Mouse (Mus musculus): ENCODE data around the gene B4galnt4. TPM values are rescaled to one million over a fixed set of nuclear protein-coding genes. Genes with fewer than 3 reads are reported as not detected.
"Not testable (repeated sequence)": the region's sequence is repeated elsewhere in the genome, so short reads cannot be mapped to it uniquely, and the experiment has no call there.

The B4galnt4 gene
- 99.1 and 103 TPM in 2 replicates for polyA plus RNA-seq (2012; rRNA removed)

- DNase-seq (ENCODE audit: extremely low spot score in 1 of 2, low spot score in 1 of 2) = peak; percentile 90 to 96
These were observed at the start of gene B4galnt4 for GRCm38 (mm10) chr7:141060426-141061242. TSS of gene B4galnt4 (plus strand) at chr7:141061104.

GRCm38 (mm10) chr7:141011238-141011770, 49.6 kb upstream of the B4galnt4 start:
- no peak for DNase-seq (ENCODE audit: extremely low spot score in 1 of 2, low spot score in 1 of 2)

GRCm38 (mm10) chr7:141016707-141017697, 43.9 kb upstream of the B4galnt4 start:
- no peak for DNase-seq (ENCODE audit: extremely low spot score in 1 of 2, low spot score in 1 of 2)

- DNase-seq (ENCODE audit: extremely low spot score in 1 of 2, low spot score in 1 of 2) = not testable (repeated sequence)
These were observed 43.1 kb upstream of the B4galnt4 start, which contains the start of gene Ifitm6 for GRCm38 (mm10) chr7:141017824-141018223. TSS of gene Ifitm6 (minus strand) at chr7:141017924.

DNA sequence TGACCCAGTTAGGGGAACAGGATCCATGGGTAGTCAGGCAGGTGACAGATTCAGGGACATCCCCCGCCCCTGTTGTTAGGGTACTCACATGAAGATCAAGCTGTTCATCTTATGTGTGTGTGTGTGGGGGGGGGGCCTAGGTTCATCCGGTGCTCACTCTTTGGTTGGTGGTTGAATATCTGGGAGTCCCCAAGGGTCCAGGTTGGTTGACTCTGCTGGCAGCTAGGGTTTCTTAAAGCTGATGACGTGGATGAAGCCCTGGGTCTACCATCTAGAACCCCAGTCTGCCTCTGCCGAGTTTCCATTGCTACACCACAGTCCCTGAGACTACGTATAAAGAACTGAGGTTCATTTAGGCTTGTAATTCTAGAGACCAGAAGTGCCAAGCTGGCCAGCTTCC, 41.9 kb upstream of the B4galnt4 start:
- DNase-seq (ENCODE audit: extremely low spot score in 1 of 2, low spot score in 1 of 2) = no peak

DNA sequence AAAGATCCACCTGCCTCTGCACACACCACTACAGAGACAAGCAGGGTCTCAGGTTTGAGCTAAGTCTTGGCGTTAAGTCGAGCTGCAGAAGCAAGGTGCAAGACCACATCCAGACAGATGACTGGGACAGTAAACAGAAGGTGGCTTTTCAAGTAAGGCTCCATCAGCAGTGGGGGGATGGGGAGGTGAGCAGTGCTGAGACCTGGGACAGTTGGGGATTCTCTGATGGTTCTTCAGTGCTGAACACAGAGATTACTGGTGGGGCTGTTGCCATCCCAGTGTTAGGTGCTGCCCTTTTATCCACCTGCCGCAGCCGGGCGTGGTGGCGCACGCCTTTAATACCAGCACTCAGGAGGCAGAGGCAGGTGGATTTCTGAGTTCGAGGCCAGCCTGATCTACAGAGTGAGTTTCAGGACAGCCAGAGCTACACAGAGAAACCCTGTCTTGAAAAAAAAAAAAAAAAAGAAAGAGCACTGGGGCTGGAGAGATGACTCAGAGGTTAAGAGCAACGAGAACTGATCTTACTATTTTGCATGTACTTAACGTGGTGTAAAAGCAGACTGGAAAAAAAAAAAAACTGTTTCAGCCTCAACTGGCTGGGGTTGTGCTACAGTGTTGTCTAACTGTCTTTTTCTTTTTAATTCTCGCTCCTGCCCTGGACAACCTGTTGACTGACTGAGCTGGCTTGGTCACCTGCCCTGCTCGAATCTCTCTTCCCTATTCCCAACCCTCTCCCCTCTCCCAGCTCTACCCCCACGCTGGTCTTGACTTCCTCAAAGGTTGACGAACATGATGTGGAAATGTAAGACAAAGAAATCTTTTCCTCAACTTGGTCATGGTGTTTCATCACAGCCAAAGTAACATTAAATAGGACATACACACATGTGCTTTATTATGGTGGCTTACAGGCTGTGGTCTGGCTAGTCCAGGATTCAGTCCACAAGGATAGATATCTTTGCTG, 39.1 kb upstream of the B4galnt4 start:
- no peak for DNase-seq (ENCODE audit: extremely low spot score in 1 of 2, low spot score in 1 of 2)

DNA sequence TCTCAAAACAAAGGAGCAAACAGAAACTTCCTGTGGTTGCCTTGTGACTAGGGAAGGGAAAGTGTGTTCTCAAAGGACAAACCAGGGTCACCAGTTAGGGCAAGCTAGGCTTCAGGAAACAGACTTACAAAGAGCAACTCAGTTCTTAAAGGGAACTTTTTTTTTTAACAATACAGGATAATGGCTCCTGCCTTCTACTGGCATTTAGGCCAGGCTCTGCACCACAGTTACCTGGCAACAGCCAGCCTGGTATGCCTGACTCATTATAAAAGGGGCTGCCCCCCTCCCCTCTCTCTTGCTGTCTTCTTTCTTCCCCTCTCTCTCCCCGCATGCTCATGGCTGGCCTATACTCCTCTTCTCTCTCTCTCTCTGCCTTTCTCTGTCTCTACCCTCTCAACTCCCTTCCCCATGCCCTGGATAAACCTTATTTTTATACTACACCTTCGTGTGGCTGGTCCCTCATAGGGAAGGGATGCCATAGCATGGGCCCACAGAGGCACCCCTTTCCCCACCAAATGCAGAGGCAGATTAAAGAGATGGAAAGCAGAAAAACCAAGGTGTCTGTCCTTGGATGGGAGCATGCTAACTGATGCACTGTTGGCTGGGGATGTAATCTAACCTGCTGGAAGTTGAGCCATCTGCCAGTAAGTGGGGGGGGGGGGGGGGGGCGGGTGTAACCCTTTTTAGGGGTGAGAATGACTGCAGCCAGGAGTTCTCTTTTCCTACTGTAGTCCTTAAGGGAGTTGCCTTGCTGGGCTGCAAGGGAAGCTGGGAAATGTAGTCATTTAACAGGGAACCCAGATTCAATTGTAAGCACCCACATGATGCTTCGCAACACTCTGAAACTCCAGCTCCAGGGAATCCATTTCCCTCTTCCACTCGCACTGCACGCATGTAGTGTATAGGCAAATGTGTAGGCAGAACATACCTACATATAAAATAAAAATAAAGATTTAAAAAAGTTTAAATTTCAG, 35.8 kb upstream of the B4galnt4 start:
- DNase-seq (ENCODE audit: extremely low spot score in 1 of 2, low spot score in 1 of 2) = no peak

DNA sequence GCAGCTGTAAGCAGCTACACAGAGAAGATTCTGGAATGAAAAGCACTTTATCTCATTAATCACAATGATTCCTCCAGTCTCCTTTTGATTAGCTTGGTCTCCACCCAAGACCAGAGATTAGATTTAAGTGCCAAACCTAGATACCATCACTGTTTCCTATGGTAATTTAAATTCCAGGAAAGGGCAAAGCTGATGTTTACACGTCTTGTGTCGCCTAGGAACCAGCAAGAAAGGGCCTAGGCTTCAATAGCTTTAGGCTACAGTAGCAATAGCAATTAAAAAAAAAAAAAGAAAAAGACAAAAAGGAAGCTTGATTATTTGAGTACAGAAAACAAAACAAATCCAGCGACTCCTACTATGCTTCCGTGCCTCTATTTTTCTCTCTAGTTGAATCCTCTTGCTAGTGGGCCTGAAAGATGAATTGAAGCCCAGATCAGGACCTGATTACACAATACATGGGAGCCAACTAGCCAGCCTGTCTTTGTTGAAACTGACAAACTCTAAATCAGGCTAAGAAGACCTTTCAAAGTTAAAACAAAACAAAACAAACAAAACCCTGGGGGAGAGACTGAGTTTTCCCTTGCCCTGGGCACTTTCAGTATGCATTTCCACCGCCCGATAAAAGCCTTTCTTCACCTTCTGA, 34.7 kb upstream of the B4galnt4 start:
- no peak for DNase-seq (ENCODE audit: extremely low spot score in 1 of 2, low spot score in 1 of 2)

DNA sequence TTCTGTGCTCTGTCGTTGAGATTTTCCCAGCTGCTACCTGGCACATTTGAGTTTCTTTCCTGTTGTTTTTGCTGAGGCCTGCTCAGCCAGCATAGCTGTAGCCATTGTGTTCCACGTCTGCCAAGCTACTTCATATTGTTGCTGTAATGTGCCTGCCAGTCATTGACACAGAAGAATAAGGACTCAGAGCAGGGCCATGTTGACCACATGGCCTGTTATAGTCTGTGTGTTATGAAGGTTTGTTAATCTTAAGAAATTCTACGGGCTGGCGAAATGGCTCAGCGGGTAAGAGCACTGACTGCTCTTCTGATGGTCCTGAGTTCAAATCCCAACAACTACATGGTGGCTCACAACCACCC, 34.2 kb upstream of the B4galnt4 start:
- DNase-seq (ENCODE audit: extremely low spot score in 1 of 2, low spot score in 1 of 2) = no peak

DNA sequence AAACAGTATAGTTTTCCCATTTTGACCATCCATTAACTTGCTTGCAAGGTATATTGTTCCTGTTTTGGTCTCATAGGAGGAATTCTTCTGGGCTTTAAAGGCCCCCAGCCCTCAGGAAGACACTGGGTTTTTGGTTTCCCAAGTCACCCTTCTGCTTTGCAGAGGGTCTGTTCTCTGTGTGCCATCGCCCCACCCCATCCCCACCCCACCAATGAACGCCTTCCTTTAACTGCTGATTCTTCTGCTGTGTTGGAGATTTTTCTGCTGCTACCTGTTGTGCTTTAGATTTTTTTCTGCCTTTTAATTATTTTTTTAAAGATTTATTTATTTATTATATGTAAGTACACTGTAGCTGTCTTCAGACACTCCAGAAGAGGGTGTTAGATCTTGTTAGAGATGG, 32.1 kb upstream of the B4galnt4 start, which contains the start of gene Gm17387:
Gene Gm17387 (plus strand): TSS at position 301 of the 400 bp plus-strand sequence.
- DNase-seq (ENCODE audit: extremely low spot score in 1 of 2, low spot score in 1 of 2) = no peak

DNA sequence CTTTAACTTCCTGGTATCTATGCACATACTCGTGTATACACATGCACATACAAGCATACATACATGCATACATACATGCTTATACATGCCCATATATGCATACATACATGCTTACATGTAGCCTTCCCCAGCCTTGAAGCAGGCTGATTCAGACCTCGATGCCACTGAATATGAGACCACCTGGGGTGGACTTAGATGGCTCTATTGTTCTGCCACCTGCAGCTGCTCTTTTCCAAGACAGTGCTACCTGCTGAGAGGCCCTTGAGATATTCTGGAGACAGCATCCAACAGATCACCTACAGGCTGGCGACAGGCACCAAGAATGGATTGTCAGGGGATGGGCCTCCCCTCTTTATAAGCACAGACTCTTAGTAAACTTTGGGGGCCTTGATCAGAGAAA, 30.5 kb upstream of the B4galnt4 start:
- DNase-seq (ENCODE audit: extremely low spot score in 1 of 2, low spot score in 1 of 2) = no peak

- no peak for DNase-seq (ENCODE audit: extremely low spot score in 1 of 2, low spot score in 1 of 2)
These were observed 28.3 kb upstream of the B4galnt4 start for GRCm38 (mm10) chr7:141032458-141033167.

DNA sequence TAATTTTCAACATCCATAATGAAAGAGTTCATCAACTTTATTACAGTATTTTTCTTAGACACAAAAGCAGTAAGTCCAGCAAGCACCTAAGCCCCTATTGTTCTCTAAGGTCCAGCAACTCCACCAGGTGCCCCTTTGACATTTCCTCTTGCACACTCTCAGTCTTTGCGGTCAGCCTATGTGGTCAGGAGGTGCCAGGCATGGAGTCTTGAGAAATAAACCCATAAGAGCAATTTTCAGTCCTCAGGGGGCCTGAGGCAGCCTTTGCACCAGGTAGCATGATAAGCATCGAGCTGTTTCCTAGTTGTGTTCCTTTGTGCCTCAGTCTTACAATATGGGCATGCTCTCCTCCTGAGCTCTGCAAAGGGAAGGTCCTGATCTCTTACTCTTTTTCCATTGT, 24.3 kb upstream of the B4galnt4 start:
- DNase-seq (ENCODE audit: extremely low spot score in 1 of 2, low spot score in 1 of 2) = not testable (repeated sequence)

DNA sequence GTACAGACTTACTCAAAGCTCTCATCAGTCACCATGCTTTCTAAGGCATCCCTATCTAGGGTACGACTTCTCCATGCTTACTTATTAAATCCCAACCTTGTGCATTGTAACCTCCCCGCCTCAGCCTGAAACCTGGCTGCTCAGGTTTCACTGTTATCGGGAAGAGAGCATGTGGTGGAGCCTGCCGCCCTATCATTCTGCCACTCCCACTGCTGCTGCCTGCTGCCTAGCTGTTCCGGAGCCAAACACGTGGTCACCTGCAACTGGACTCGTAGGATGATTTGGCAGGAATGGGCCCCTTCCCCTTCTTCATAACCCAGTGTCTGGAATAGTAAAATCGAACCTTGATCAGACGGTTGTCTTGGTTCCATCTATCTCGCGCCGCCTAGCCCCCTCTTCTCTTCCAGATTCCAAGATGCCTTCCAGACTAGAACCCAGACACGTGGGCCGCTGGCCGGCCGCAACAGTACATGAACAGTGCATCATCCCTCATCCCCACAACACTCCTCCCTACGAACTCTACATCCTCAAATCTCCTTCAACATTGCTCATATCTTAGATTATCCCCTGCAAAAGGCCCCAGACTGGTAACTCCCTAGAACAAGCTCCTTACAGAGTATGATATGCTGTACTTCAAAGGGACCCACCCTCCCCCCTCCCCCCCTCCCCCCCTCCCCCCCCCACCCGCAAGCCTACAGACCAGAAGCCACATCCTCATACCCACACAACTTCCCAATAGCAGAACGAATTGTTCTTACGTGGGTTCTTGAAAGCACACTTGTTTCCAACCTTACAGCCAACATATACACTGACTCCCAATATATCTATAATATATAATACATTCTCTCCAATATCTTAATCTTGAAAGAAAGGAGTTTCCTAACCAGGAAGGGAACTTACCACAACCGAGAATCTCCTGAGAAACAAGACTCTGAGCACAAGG, 22.5 kb upstream of the B4galnt4 start:
- no peak for DNase-seq (ENCODE audit: extremely low spot score in 1 of 2, low spot score in 1 of 2)

GRCm38 (mm10) chr7:141039386-141040107, 21.4 kb upstream of the B4galnt4 start:
- DNase-seq (ENCODE audit: extremely low spot score in 1 of 2, low spot score in 1 of 2) = no peak

Data from frontal cortex, adult 2 months (tissue).